Mouse (Mus musculus) cortical plate, adult 2 months (tissue): ENCODE data around the gene Fosb.

Experiments
- CTCF ChIP-seq: fragments of 200-500 bp; IDR thresholded peaks from 2 replicates; pipeline ENCODE4 v1.5.1; 2011; ENCODE audit warnings: mild to moderate bottlenecking, control low read depth, low read length; ENCODE audit not compliant: insufficient read depth; ENCODE audit errors: extremely low read depth
- POLR2A ChIP-seq: fragments of 200-500 bp; IDR thresholded peaks from 2 replicates; pipeline ENCODE4 v1.6.1; 2011; ENCODE audit warnings: mild to moderate bottlenecking, low read length, control low read depth; ENCODE audit not compliant: insufficient read depth; ENCODE audit errors: extremely low read depth

- TF ChIP-seq CTCF (no peak), POLR2A (no peak)
Observed at GRCm38 (mm10) chr7:19337122-19337521, 27.3 kb upstream of the Fosb start.
